Mouse (Mus musculus): ENCODE results near the gene Elmo1. TPM values are rescaled to one million over a fixed set of nuclear protein-coding genes. Genes with fewer than 3 reads are reported as not detected.

Elmo1 gene
- polyA plus RNA-seq (2015; fragmentation: Nextera tagmentation; extraction: Ambion mirVana) = 11.6 and 11.9 TPM in 2 replicates

DNA sequence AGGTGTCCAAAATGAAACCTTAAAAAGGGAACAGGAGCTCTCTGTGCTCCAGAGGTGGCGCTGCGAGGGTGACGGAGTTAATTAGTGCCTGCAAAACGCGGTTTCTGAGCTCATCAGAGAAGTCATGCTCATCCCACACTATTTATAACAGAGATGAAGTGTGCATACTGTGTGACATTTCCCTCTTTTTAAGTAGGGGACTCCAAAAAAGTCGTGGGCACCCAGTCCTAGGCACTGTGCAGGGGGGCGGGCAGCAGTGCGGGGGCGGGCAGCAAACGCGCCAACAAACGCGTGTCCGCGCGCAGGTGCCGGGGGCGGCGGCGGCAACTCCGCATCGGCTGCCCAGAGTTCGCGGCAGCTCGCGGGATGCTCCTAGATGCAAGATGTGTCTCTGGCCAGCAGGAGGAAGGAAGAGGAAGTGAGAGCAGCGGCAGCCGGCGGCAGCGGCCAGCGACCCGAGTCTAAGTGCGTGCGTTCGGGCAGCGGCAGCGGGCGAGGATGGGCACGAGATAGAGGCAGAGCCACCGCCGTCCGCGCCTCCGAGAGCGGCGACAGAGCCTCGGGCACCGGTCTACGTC, at the start of gene Elmo1:
Elmo1 (plus strand) TSS at position 464 of the 578 bp plus-strand sequence.
- peaks cover 4% of the 10 kb centered on the region; the same call in 1 of the 2 replicates for H3K4me1 ChIP-seq (ENCODE audit: control insufficient read depth, insufficient read depth, low read length)
- ATAC-seq (ENCODE audit: insufficient read depth, low FRiP score) = peak; percentile 65
- peak within 1 kb of the TSS; percentile 80 for H3K27ac ChIP-seq (ENCODE audit: low read length)
- peak within 1 kb of the TSS; percentile 84 for H3K4me3 ChIP-seq (replicated peaks; ENCODE audit: low read length)
- under 1% methylated on average over 43 of the region's 49 CpGs for WGBS
- H3K9me3 ChIP-seq (replicated peaks; ENCODE audit: control insufficient read depth, low read length) = no peaks in the 10 kb centered on the region
- peak within 1 kb of the TSS; percentile 85 for H3K9ac ChIP-seq (ENCODE audit: low read length)
- H3K4me2 ChIP-seq (ENCODE audit: low read depth, low read length) = peak within 1 kb of the TSS; percentile 88
- no peaks in the 10 kb centered on the region for H3K27me3 ChIP-seq (ENCODE audit: control insufficient read depth, insufficient read depth, low read length)
- H3K36me3 ChIP-seq (ENCODE audit: control insufficient read depth, insufficient read depth, low read length) = no peaks in the 10 kb centered on the region

GRCm38 (mm10) chr13:20041169-20041830, 49.1 kb upstream of the Elmo1 start:
- H3K4me1 ChIP-seq (ENCODE audit: control insufficient read depth, insufficient read depth, low read length) = peaks cover 5% of the 10 kb centered on the region
- no peaks in the 10 kb centered on the region for H3K27me3 ChIP-seq (ENCODE audit: control insufficient read depth, insufficient read depth, low read length)
- H3K36me3 ChIP-seq (ENCODE audit: control insufficient read depth, insufficient read depth, low read length) = no peaks in the 10 kb centered on the region
- H3K9ac ChIP-seq (ENCODE audit: low read length) = no peak overlapping the region
- no peak overlapping the region for H3K4me2 ChIP-seq (ENCODE audit: low read depth, low read length)
- H3K4me3 ChIP-seq (replicated peaks; ENCODE audit: low read length) = no peak overlapping the region
- WGBS = 41% methylated on average over 2 of the region's 2 CpGs
- ATAC-seq (ENCODE audit: insufficient read depth, low FRiP score) = peak; percentile 56; the same call in 1 of the 2 replicates
- H3K9me3 ChIP-seq (replicated peaks; ENCODE audit: control insufficient read depth, low read length) = no peaks in the 10 kb centered on the region
- H3K27ac ChIP-seq (ENCODE audit: low read length) = no peak overlapping the region

DNA sequence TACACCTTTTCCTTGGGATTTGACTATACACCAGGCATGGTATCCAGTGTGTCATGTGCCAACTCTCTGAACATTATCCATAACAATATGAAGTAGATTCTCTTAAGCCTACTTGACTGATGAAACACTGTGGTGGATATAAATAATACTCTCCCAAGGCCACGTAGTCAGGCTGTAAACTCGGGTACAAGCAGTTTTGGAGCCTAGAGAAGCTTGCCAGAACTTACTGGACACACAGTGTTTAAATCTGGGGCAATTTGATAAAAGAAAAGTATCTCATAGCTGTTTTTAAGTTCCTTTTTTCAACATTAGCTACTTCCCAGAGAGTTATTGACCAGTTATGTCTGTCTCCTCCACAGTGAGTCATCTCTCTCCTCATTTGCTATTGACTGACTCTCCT, 47.5 kb upstream of the Elmo1 start:
- Histone ChIP-seq H3K4me1 (ENCODE audit: control insufficient read depth, insufficient read depth, low read length) (peaks cover 5% of the 10 kb centered on the region), H3K27ac (ENCODE audit: low read length) (no peak overlapping the region), H3K9me3 (replicated peaks; ENCODE audit: control insufficient read depth, low read length) (no peaks in the 10 kb centered on the region), H3K36me3 (ENCODE audit: control insufficient read depth, insufficient read depth, low read length) (no peaks in the 10 kb centered on the region), H3K4me2 (ENCODE audit: low read depth, low read length) (no peak overlapping the region), H3K27me3 (ENCODE audit: control insufficient read depth, insufficient read depth, low read length) (no peaks in the 10 kb centered on the region), H3K9ac (ENCODE audit: low read length) (no peak overlapping the region), H3K4me3 (replicated peaks; ENCODE audit: low read length) (no peak overlapping the region)
- no peak for ATAC-seq (ENCODE audit: insufficient read depth, low FRiP score)
- WGBS = 64% methylated on average over 2 of the region's 2 CpGs

- no peak overlapping the region for H3K27ac ChIP-seq (ENCODE audit: low read length)
- H3K36me3 ChIP-seq (ENCODE audit: control insufficient read depth, insufficient read depth, low read length) = no peaks in the 10 kb centered on the region
- ATAC-seq (ENCODE audit: insufficient read depth, low FRiP score) = no peak
Measured at GRCm38 (mm10) chr13:20045350-20045749, 45.0 kb upstream of the Elmo1 start.

DNA sequence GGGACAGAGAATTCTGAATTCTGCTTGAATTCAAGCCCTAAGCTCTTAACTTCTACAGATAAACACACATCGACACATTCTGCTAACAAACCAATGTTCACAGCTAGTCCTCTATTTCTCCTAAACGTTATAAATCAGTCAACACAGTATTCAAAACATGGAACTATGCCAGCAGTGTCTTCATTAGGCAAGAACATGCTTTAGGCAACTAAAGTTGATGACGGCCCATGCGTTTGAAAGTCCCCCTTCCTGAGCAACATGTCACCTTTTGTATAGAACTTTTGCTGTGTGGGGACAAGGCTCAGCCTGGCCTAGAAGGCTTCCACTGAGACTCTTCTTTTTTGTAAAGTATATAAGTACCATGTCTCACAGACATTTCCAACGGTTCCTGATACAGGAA, 44.6 kb upstream of the Elmo1 start:
- no peaks in the 10 kb centered on the region for H3K27me3 ChIP-seq (ENCODE audit: control insufficient read depth, insufficient read depth, low read length)
- H3K27ac ChIP-seq (ENCODE audit: low read length) = peak overlapping the region; percentile 31; the same call in 1 of the 2 replicates
- no peak overlapping the region for H3K4me2 ChIP-seq (ENCODE audit: low read depth, low read length)
- no peak overlapping the region for H3K9ac ChIP-seq (ENCODE audit: low read length)
- no peaks in the 10 kb centered on the region for H3K36me3 ChIP-seq (ENCODE audit: control insufficient read depth, insufficient read depth, low read length)
- peaks cover 5% of the 10 kb centered on the region for H3K4me1 ChIP-seq (ENCODE audit: control insufficient read depth, insufficient read depth, low read length)
- no peaks in the 10 kb centered on the region for H3K9me3 ChIP-seq (replicated peaks; ENCODE audit: control insufficient read depth, low read length)
- 46% methylated on average over 5 of the region's 5 CpGs for WGBS
- no peak for ATAC-seq (ENCODE audit: insufficient read depth, low FRiP score)
- no peak overlapping the region for H3K4me3 ChIP-seq (replicated peaks; ENCODE audit: low read length)

More at GRCm38 (mm10) chr13:20045350-20045749, 45.0 kb upstream of the Elmo1 start:
- Histone ChIP-seq H3K27me3 (ENCODE audit: control insufficient read depth, insufficient read depth, low read length) (no peaks in the 10 kb centered on the region), H3K4me3 (replicated peaks; ENCODE audit: low read length) (no peak overlapping the region), H3K4me1 (ENCODE audit: control insufficient read depth, insufficient read depth, low read length) (peaks cover 5% of the 10 kb centered on the region), H3K9me3 (replicated peaks; ENCODE audit: control insufficient read depth, low read length) (no peaks in the 10 kb centered on the region), H3K9ac (ENCODE audit: low read length) (no peak overlapping the region), H3K4me2 (ENCODE audit: low read depth, low read length) (no peak overlapping the region)
- 67% methylated on average over 2 of the region's 2 CpGs for WGBS

DNA sequence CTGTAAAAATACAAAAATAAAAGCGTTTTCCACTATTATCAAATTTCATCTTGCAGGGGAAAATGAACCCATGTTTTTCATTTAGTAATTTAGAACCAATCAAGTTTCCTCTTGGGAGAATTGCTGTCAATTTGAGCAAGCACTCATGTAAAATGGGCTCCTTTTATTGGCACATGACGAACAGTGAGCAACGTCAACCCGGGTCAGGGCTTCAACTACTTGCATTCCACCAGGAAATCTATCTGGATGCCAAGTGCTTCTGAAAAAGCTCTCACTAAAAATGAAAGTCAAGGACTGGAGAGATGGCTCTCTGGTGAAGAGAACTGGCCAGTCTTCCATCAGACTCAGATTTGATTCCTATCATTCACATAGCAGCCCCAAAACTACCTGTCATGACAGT, 44.0 kb upstream of the Elmo1 start:
- H3K9me3 ChIP-seq (replicated peaks; ENCODE audit: control insufficient read depth, low read length) = no peaks in the 10 kb centered on the region
- WGBS = 75% methylated on average over 4 of the region's 4 CpGs
- H3K4me1 ChIP-seq (ENCODE audit: control insufficient read depth, insufficient read depth, low read length) = peaks cover 5% of the 10 kb centered on the region
- H3K4me3 ChIP-seq (replicated peaks; ENCODE audit: low read length) = no peak overlapping the region
- no peak overlapping the region for H3K9ac ChIP-seq (ENCODE audit: low read length)
- no peak overlapping the region for H3K27ac ChIP-seq (ENCODE audit: low read length)
- ATAC-seq (ENCODE audit: insufficient read depth, low FRiP score) = no peak
- no peaks in the 10 kb centered on the region for H3K27me3 ChIP-seq (ENCODE audit: control insufficient read depth, insufficient read depth, low read length)
- H3K4me2 ChIP-seq (ENCODE audit: low read depth, low read length) = no peak overlapping the region
- H3K36me3 ChIP-seq (ENCODE audit: control insufficient read depth, insufficient read depth, low read length) = no peaks in the 10 kb centered on the region

- Histone ChIP-seq H3K4me2 (ENCODE audit: low read depth, low read length) (no peak overlapping the region), H3K4me1 (ENCODE audit: control insufficient read depth, insufficient read depth, low read length) (peaks cover 5% of the 10 kb centered on the region), H3K9ac (ENCODE audit: low read length) (no peak overlapping the region), H3K4me3 (replicated peaks; ENCODE audit: low read length) (no peak overlapping the region), H3K27me3 (ENCODE audit: control insufficient read depth, insufficient read depth, low read length) (no peaks in the 10 kb centered on the region), H3K36me3 (ENCODE audit: control insufficient read depth, insufficient read depth, low read length) (no peaks in the 10 kb centered on the region), H3K27ac (ENCODE audit: low read length) (no peak overlapping the region), H3K9me3 (replicated peaks; ENCODE audit: control insufficient read depth, low read length) (no peaks in the 10 kb centered on the region)
- 64% methylated on average over 14 of the region's 14 CpGs for WGBS
- ATAC-seq (ENCODE audit: insufficient read depth, low FRiP score) = no peak
Measured at GRCm38 (mm10) chr13:20047926-20048836, 42.2 kb upstream of the Elmo1 start.

- Histone ChIP-seq H3K4me1 (ENCODE audit: control insufficient read depth, insufficient read depth, low read length) (peaks cover 5% of the 10 kb centered on the region), H3K27ac (ENCODE audit: low read length) (no peak overlapping the region), H3K4me2 (ENCODE audit: low read depth, low read length) (no peak overlapping the region), H3K4me3 (replicated peaks; ENCODE audit: low read length) (no peak overlapping the region), H3K36me3 (ENCODE audit: control insufficient read depth, insufficient read depth, low read length) (no peaks in the 10 kb centered on the region), H3K9me3 (replicated peaks; ENCODE audit: control insufficient read depth, low read length) (no peaks in the 10 kb centered on the region), H3K27me3 (ENCODE audit: control insufficient read depth, insufficient read depth, low read length) (no peaks in the 10 kb centered on the region), H3K9ac (ENCODE audit: low read length) (no peak overlapping the region)
- 52% methylated on average over 2 of the region's 2 CpGs for whole genome bisulfite sequencing
- ATAC-seq (ENCODE audit: insufficient read depth, low FRiP score) = no peak
Measured at GRCm38 (mm10) chr13:20048837-20049160, 41.6 kb upstream of the Elmo1 start.

GRCm38 (mm10) chr13:20049654-20050053, 40.7 kb upstream of the Elmo1 start:
- WGBS = 67% methylated on average over 8 of the region's 8 CpGs
- Histone ChIP-seq H3K4me3 (replicated peaks; ENCODE audit: low read length) (no peak overlapping the region), H3K4me2 (ENCODE audit: low read depth, low read length) (no peak overlapping the region), H3K4me1 (ENCODE audit: control insufficient read depth, insufficient read depth, low read length) (peaks cover 5% of the 10 kb centered on the region), H3K9me3 (replicated peaks; ENCODE audit: control insufficient read depth, low read length) (no peaks in the 10 kb centered on the region), H3K27ac (ENCODE audit: low read length) (no peak overlapping the region), H3K9ac (ENCODE audit: low read length) (no peak overlapping the region), H3K36me3 (ENCODE audit: control insufficient read depth, insufficient read depth, low read length) (no peaks in the 10 kb centered on the region), H3K27me3 (ENCODE audit: control insufficient read depth, insufficient read depth, low read length) (no peaks in the 10 kb centered on the region)
- ATAC-seq (ENCODE audit: insufficient read depth, low FRiP score) = no peak
